Mouse (Mus musculus) hindbrain, embryonic 10.5 days (tissue): Measurements from ENCODE around the gene Olfr1426. TPM values are rescaled to one million over a fixed set of nuclear protein-coding genes. Genes with fewer than 3 reads are reported as not detected.
A peak's percentile ranks its signal among the peaks of the same experiment; 100 is the strongest.
"Not testable (repeated sequence)": the region's sequence is repeated elsewhere in the genome, so short reads cannot be mapped to it uniquely, and the experiment has no call there.

Source experiments
- DNase-seq: peaks from one replicate; pipeline ENCODE4 v3.0.0-alpha.2; 2017; ENCODE audit warnings: low spot score
- H3K27ac ChIP-seq: fragments of 300-500 bp; sonication (generic); 2 replicates; pipeline ENCODE4 v1.5.1; 2016; ENCODE audit warnings: mild to moderate bottlenecking, moderate library complexity
- H3K27me3 ChIP-seq: fragments of 300-500 bp; sonication (generic); 2 replicates; pipeline ENCODE4 v1.6.1; 2016; ENCODE audit warnings: mild to moderate bottlenecking; ENCODE audit not compliant: poor library complexity, insufficient read depth, severe bottlenecking
- H3K36me3 ChIP-seq: fragments of 300-500 bp; sonication (generic); 2 replicates; pipeline ENCODE4 v1.6.1; 2016; ENCODE audit warnings: mild to moderate bottlenecking, moderate library complexity
- H3K4me1 ChIP-seq: fragments of 300-500 bp; sonication (generic); replicated peaks from 2 replicates; pipeline ENCODE4 v1.6.1; 2016; ENCODE audit warnings: mild to moderate bottlenecking
- H3K4me3 ChIP-seq: fragments of 300-500 bp; sonication (generic); 2 replicates; pipeline ENCODE4 v1.5.1; 2016; ENCODE audit warnings: mild to moderate bottlenecking, moderate library complexity
- H3K9me3 ChIP-seq: fragments of 300-500 bp; sonication (generic); 2 replicates; pipeline ENCODE4 v1.6.1; 2016; ENCODE audit warnings: mild to moderate bottlenecking, moderate library complexity
- WGBS: fragments of 180-500 bp; shearing (Covaris S2); methylation state at CpG from one replicate; pipeline ENCODE4 v1.1.7; 2016; 5-methylcytosine and 5-hydroxymethylcytosine counted together
- polyA plus RNA-seq: library from polyadenylated mRNA; unstranded; fragments of >200 nt; fragmentation: Nextera tagmentation; extraction: Ambion mirVana; gene quantifications from 2 replicates; pipeline ENCODE4 v1.2.1, GENCODE M21; 2016

Olfr1426 gene
- polyA plus RNA-seq, result not detected in 2 replicates

- WGBS, result 76% methylated on average over 1 of the region's 1 CpGs
These were observed at the start of gene Olfr1426 for GRCm38 (mm10) chr19:12091913-12092312. Gene Olfr1426 (minus strand): TSS chr19:12092013.

GRCm38 (mm10) chr19:12134289-12134688 lies 42.5 kb upstream of the Olfr1426 start:
- Histone ChIP-seq H3K27ac (no peak overlapping the region), H3K36me3 (no peaks in the 10 kb centered on the region), H3K27me3 (no peaks in the 10 kb centered on the region), H3K4me3 (no peak overlapping the region), H3K4me1 (no peaks in the 10 kb centered on the region), H3K9me3 (no peaks in the 10 kb centered on the region)
- DNase-seq, result peak; percentile 5
- WGBS, result 36% methylated on average over 2 of the region's 2 CpGs

More at GRCm38 (mm10) chr19:12091913-12092312, at the start of gene Olfr1426:
- Histone ChIP-seq H3K27me3 (no peaks in the 10 kb centered on the region), H3K9me3 (no peaks in the 10 kb centered on the region), H3K36me3 (no peaks in the 10 kb centered on the region), H3K27ac (no peak within 1 kb of the TSS), H3K4me3 (no peak within 1 kb of the TSS), H3K4me1 (no peaks in the 10 kb centered on the region)
- DNase-seq, result no peak

GRCm38 (mm10) chr19:12123103-12123502 lies 31.3 kb upstream of the Olfr1426 start, which contains the start of gene Olfr76:
Gene Olfr76 (minus strand): TSS chr19:12123203.
- no peaks in the 10 kb centered on the region for H3K9me3 ChIP-seq
- H3K27me3 ChIP-seq, result no peaks in the 10 kb centered on the region
- no peak within 1 kb of the TSS for H3K27ac ChIP-seq
- no peak for DNase-seq
- H3K4me3 ChIP-seq, result no peak within 1 kb of the TSS
- no peaks in the 10 kb centered on the region for H3K4me1 ChIP-seq
- no peaks in the 10 kb centered on the region for H3K36me3 ChIP-seq
- WGBS, result 77% methylated on average over 3 of the region's 3 CpGs

GRCm38 (mm10) chr19:12116464-12116863 lies 24.7 kb upstream of the Olfr1426 start:
- no peak overlapping the region for H3K27ac ChIP-seq
- H3K36me3 ChIP-seq, result no peaks in the 10 kb centered on the region
- WGBS, result 86% methylated on average over 3 of the region's 3 CpGs
- no peak for DNase-seq
- H3K9me3 ChIP-seq, result no peaks in the 10 kb centered on the region
- no peak overlapping the region for H3K4me3 ChIP-seq
- no peaks in the 10 kb centered on the region for H3K27me3 ChIP-seq
- H3K4me1 ChIP-seq, result no peaks in the 10 kb centered on the region

GRCm38 (mm10) chr19:12115797-12116196 lies 24.0 kb upstream of the Olfr1426 start, which contains the start of gene Olfr1428:
Gene Olfr1428 (minus strand): TSS chr19:12115897.
- H3K27ac ChIP-seq, result no peak within 1 kb of the TSS
- H3K9me3 ChIP-seq, result no peaks in the 10 kb centered on the region
- no peak within 1 kb of the TSS for H3K4me3 ChIP-seq
- no peaks in the 10 kb centered on the region for H3K36me3 ChIP-seq
- H3K4me1 ChIP-seq, result no peaks in the 10 kb centered on the region
- no peaks in the 10 kb centered on the region for H3K27me3 ChIP-seq
- DNase-seq, result no peak
- 70% methylated on average over 1 of the region's 1 CpGs for whole genome bisulfite sequencing

- Histone ChIP-seq H3K4me1 (no peaks in the 10 kb centered on the region), H3K9me3 (no peaks in the 10 kb centered on the region)
- WGBS, result 83% methylated on average over 1 of the region's 1 CpGs
These were observed 22.0 kb upstream of the Olfr1426 start for GRCm38 (mm10) chr19:12113807-12114206.

GRCm38 (mm10) chr19:12104541-12104940 lies 12.7 kb upstream of the Olfr1426 start:
- DNase-seq, result no peak
- WGBS, result 86% methylated on average over 1 of the region's 1 CpGs
- no peaks in the 10 kb centered on the region for H3K9me3 ChIP-seq
- no peak overlapping the region for H3K27ac ChIP-seq
- H3K4me1 ChIP-seq, result no peaks in the 10 kb centered on the region
- H3K27me3 ChIP-seq, result no peaks in the 10 kb centered on the region
- no peaks in the 10 kb centered on the region for H3K36me3 ChIP-seq
- H3K4me3 ChIP-seq, result no peak overlapping the region

More at GRCm38 (mm10) chr19:12113807-12114206, 22.0 kb upstream of the Olfr1426 start:
- Histone ChIP-seq H3K27me3 (no peaks in the 10 kb centered on the region), H3K27ac (no peak overlapping the region), H3K36me3 (no peaks in the 10 kb centered on the region), H3K4me3 (no peak overlapping the region)
- no peak for DNase-seq

- Histone ChIP-seq H3K4me3 (no peak within 1 kb of the TSS), H3K9me3 (no peaks in the 10 kb centered on the region), H3K27me3 (no peaks in the 10 kb centered on the region), H3K4me1 (no peaks in the 10 kb centered on the region), H3K36me3 (no peaks in the 10 kb centered on the region), H3K27ac (no peak within 1 kb of the TSS)
- WGBS, result 98% methylated on average over 2 of the region's 2 CpGs
- DNase-seq, result no peak
These were observed 11.4 kb upstream of the Olfr1426 start, which contains the start of gene Olfr1427 for GRCm38 (mm10) chr19:12103234-12103633. Gene Olfr1427 (minus strand): TSS chr19:12103334.

- 91% methylated on average over 4 of the region's 4 CpGs for WGBS
- H3K4me3 ChIP-seq, H3K4me1 ChIP-seq, H3K9me3 ChIP-seq, DNase-seq, H3K27me3 ChIP-seq, H3K36me3 ChIP-seq, H3K27ac ChIP-seq: not testable (repeated sequence)
These were observed 14.2 kb downstream of the Olfr1426 start, which contains the start of gene Olfr1425 for GRCm38 (mm10) chr19:12077631-12078030. Gene Olfr1425 (minus strand): TSS chr19:12077731.

GRCm38 (mm10) chr19:12069546-12069945 lies 22.3 kb downstream of the Olfr1426 start:
- not testable (repeated sequence) for H3K27ac ChIP-seq, H3K4me1 ChIP-seq, H3K27me3 ChIP-seq, H3K36me3 ChIP-seq, H3K9me3 ChIP-seq, H3K4me3 ChIP-seq, DNase-seq
- WGBS, result 84% methylated on average over 1 of the region's 1 CpGs

- H3K27me3 ChIP-seq, H3K4me3 ChIP-seq, H3K4me1 ChIP-seq, DNase-seq, H3K36me3 ChIP-seq, H3K9me3 ChIP-seq, H3K27ac ChIP-seq: not testable (repeated sequence)
- WGBS, result 54% methylated on average over 1 of the region's 1 CpGs
These were observed 24.0 kb downstream of the Olfr1426 start for GRCm38 (mm10) chr19:12067806-12068205.

- not testable (repeated sequence) for H3K36me3 ChIP-seq, H3K9me3 ChIP-seq, H3K27ac ChIP-seq, H3K27me3 ChIP-seq, H3K4me3 ChIP-seq, H3K4me1 ChIP-seq, DNase-seq
- WGBS, result 88% methylated on average over 1 of the region's 1 CpGs
These were observed 29.2 kb downstream of the Olfr1426 start, which contains the start of gene Olfr1424 for GRCm38 (mm10) chr19:12062582-12062981. Gene Olfr1424 (minus strand): TSS chr19:12062682.

GRCm38 (mm10) chr19:12043163-12043562 lies 48.6 kb downstream of the Olfr1426 start:
- no peaks in the 10 kb centered on the region for H3K4me1 ChIP-seq
- no peaks in the 10 kb centered on the region for H3K36me3 ChIP-seq
- WGBS, result 83% methylated on average over 5 of the region's 5 CpGs
- H3K9me3 ChIP-seq, result no peaks in the 10 kb centered on the region
- H3K27ac ChIP-seq, result no peak overlapping the region
- no peak overlapping the region for H3K4me3 ChIP-seq
- DNase-seq, result no peak
- no peaks in the 10 kb centered on the region for H3K27me3 ChIP-seq

GRCm38 (mm10) chr19:12041217-12041616 lies 50.6 kb downstream of the Olfr1426 start, which contains the start of gene Olfr1423:
Gene Olfr1423 (minus strand): TSS chr19:12041317.
- Histone ChIP-seq H3K36me3 (no peaks in the 10 kb centered on the region), H3K4me3 (no peak within 1 kb of the TSS), H3K27ac (no peak within 1 kb of the TSS), H3K27me3 (no peaks in the 10 kb centered on the region), H3K9me3 (no peaks in the 10 kb centered on the region), H3K4me1 (no peaks in the 10 kb centered on the region)
- no peak for DNase-seq
- WGBS, result 68% methylated on average over 2 of the region's 2 CpGs
